Mouse (Mus musculus) effector memory CD4-positive, alpha-beta T cell, adult 5 months (primary cell): ENCODE measurements around the gene Gm4175. TPM values are rescaled to one million over a fixed set of nuclear protein-coding genes. Genes with fewer than 3 reads are reported as not detected.

Experiments
- polyA plus RNA-seq: library from polyadenylated mRNA; unstranded; fragments of 100-300 nt; shearing (Covaris generic); gene quantifications from one replicate; pipeline ENCODE4 v1.2.1, GENCODE M21; 2017

Gene Gm4175
- not detected for polyA plus RNA-seq

GRCm38 (mm10) chr7:21761375-21761774 lies at the start of gene Gm4175:
Gm4175 (minus strand) TSS chr7:21761475.

GRCm38 (mm10) chr7:21796628-21797027 lies 35.4 kb upstream of the Gm4175 start, which contains the start of gene Gm4177:
Gm4177 (minus strand) TSS chr7:21796728.

Other genes starting within 250 kb of the Gm4175 start
- not detected for gene Vmn1r130, start 249.7 kb downstream of the Gm4175 start, polyA plus RNA-seq
- not detected for gene Vmn1r131, start 215.4 kb downstream of the Gm4175 start, polyA plus RNA-seq
- not detected for gene Vmn1r132, start 147.4 kb downstream of the Gm4175 start, polyA plus RNA-seq
- not detected for gene Gm4177, start 35.3 kb upstream of the Gm4175 start, polyA plus RNA-seq
- gene Vmn1r135, start 70.9 kb upstream of the Gm4175 start, polyA plus RNA-seq, result not detected
- not detected for gene Gm5725, start 82.8 kb upstream of the Gm4175 start, polyA plus RNA-seq
- not detected for gene Gm5891, start 159.8 kb upstream of the Gm4175 start, polyA plus RNA-seq
- not detected for gene Vmn1r137, start 233.1 kb upstream of the Gm4175 start, polyA plus RNA-seq